Mouse (Mus musculus) thymus, postnatal 0 days (tissue): ENCODE results near the gene Ykt6. TPM values are rescaled to one million over a fixed set of nuclear protein-coding genes. Genes with fewer than 3 reads are reported as not detected.

Experiments
- polyA plus RNA-seq: library from polyadenylated mRNA; unstranded; fragments of >200 nt; fragmentation: Nextera tagmentation; extraction: Ambion mirVana; gene quantifications from 2 replicates; pipeline ENCODE4 v1.2.1, GENCODE M21; 2015

Ykt6 gene
- polyA plus RNA-seq, 1 experiment from 2014 or later: 55.1 TPM

Other genes starting within 250 kb of the Ykt6 start
- gene Mrps24, start 240.0 kb upstream of the Ykt6 start, polyA plus RNA-seq: 249 and 266 TPM in 2 replicates
- gene Urgcp, start 193.3 kb upstream of the Ykt6 start, polyA plus RNA-seq: 18.1 and 20.6 TPM in 2 replicates
- 134 and 147 TPM in 2 replicates for gene Dbnl, start 167.2 kb upstream of the Ykt6 start, polyA plus RNA-seq
- 29.5 and 35.8 TPM in 2 replicates for gene Pgam2, start 152.0 kb upstream of the Ykt6 start, polyA plus RNA-seq
- 8.7 and 9.5 TPM in 2 replicates for gene Polm, start 117.7 kb upstream of the Ykt6 start, polyA plus RNA-seq
- 4.3 and 4.6 TPM in 2 replicates for gene Aebp1, start 93.7 kb upstream of the Ykt6 start, polyA plus RNA-seq
- gene Pold2, start 77.4 kb upstream of the Ykt6 start, polyA plus RNA-seq: 97.0 and 118 TPM in 2 replicates
- gene Myl7, start 56.9 kb upstream of the Ykt6 start, polyA plus RNA-seq: 6.8 and 7.0 TPM in 2 replicates
- gene Gck, start 5.6 kb upstream of the Ykt6 start, polyA plus RNA-seq: 1.0 and 1.4 TPM in 2 replicates
- 2.0 and 2.3 TPM in 2 replicates for gene Camk2b, start 110.7 kb downstream of the Ykt6 start, polyA plus RNA-seq
- gene A730071L15Rik, start 244.3 kb downstream of the Ykt6 start, polyA plus RNA-seq: 0.55 and 0.93 TPM in 2 replicates
- 33.5 and 37.7 TPM in 2 replicates for gene Nudcd3, start 244.7 kb downstream of the Ykt6 start, polyA plus RNA-seq